Mouse (Mus musculus) kidney, postnatal 36 days (tissue): ENCODE measurements around the gene Oosp2.

Experiments used
- DNase-seq, 2 experiments: peaks; one replicate each; pipeline ENCODE4 v3.0.0; 2021 to 2022; ENCODE audit warnings: mixed read lengths in 2 of 2

Gene Oosp2

GRCm38 (mm10) chr19:11660459-11660858 is at the start of gene Oosp2:
TSS of gene Oosp2 (minus strand) at chr19:11660559.
- DNase-seq, result no peak

GRCm38 (mm10) chr19:11698342-11698741 is 38.0 kb upstream of the Oosp2 start:
- no peak for DNase-seq

- DNase-seq, result no peak
These were observed 36.4 kb upstream of the Oosp2 start, which contains the start of gene Oosp3 for GRCm38 (mm10) chr19:11696755-11697154. TSS of gene Oosp3 (plus strand) at chr19:11697055.

- no peak for DNase-seq
These were observed 31.1 kb upstream of the Oosp2 start for GRCm38 (mm10) chr19:11691454-11691853.

- no peak for DNase-seq
These were observed 30.5 kb upstream of the Oosp2 start, which contains the start of gene Oosp1 for GRCm38 (mm10) chr19:11690839-11691238. TSS of gene Oosp1 (minus strand) at chr19:11691150.

- no peak for DNase-seq
These were observed 1.2 kb upstream of the Oosp2 start for GRCm38 (mm10) chr19:11661562-11661961.

GRCm38 (mm10) chr19:11659142-11659541 is 1.2 kb downstream of the Oosp2 start:
- no peak for DNase-seq

GRCm38 (mm10) chr19:11649564-11649963 is 10.8 kb downstream of the Oosp2 start:
- no peak for DNase-seq

GRCm38 (mm10) chr19:11646166-11646565 is 14.2 kb downstream of the Oosp2 start:
- no peak for DNase-seq

GRCm38 (mm10) chr19:11640732-11641131 is 19.6 kb downstream of the Oosp2 start, which contains the start of gene Ms4a3:
TSS of gene Ms4a3 (minus strand) at chr19:11640851.
- no peak for DNase-seq

- DNase-seq, result no peak
These were observed 21.3 kb downstream of the Oosp2 start for GRCm38 (mm10) chr19:11639038-11639437.

GRCm38 (mm10) chr19:11635572-11635971 is 24.8 kb downstream of the Oosp2 start:
- no peak for DNase-seq

- no peak for DNase-seq
These were observed 26.0 kb downstream of the Oosp2 start for GRCm38 (mm10) chr19:11634330-11634729.

GRCm38 (mm10) chr19:11633732-11634131 is 26.6 kb downstream of the Oosp2 start:
- no peak for DNase-seq

GRCm38 (mm10) chr19:11625231-11625630 is 35.1 kb downstream of the Oosp2 start:
- no peak for DNase-seq

- DNase-seq, result no peak
These were observed 35.6 kb downstream of the Oosp2 start for GRCm38 (mm10) chr19:11624800-11625199.

GRCm38 (mm10) chr19:11623551-11623950 is 36.8 kb downstream of the Oosp2 start, which contains the start of gene Ms4a2:
TSS of gene Ms4a2 (minus strand) at chr19:11623719.
- DNase-seq, result no peak

- DNase-seq, result no peak
These were observed 42.4 kb downstream of the Oosp2 start for GRCm38 (mm10) chr19:11617983-11618382.

- DNase-seq, result no peak
These were observed 45.6 kb downstream of the Oosp2 start for GRCm38 (mm10) chr19:11614805-11615204.

GRCm38 (mm10) chr19:11613776-11614443 is 46.4 kb downstream of the Oosp2 start:
- no peak for DNase-seq

GRCm38 (mm10) chr19:11613084-11613483 is 47.3 kb downstream of the Oosp2 start:
- DNase-seq, result no peak

GRCm38 (mm10) chr19:11612293-11612692 is 48.1 kb downstream of the Oosp2 start:
- no peak for DNase-seq

GRCm38 (mm10) chr19:11611541-11611945 is 48.8 kb downstream of the Oosp2 start:
- peak; percentile 21 to 28 for DNase-seq

GRCm38 (mm10) chr19:11608172-11608571 is 52.2 kb downstream of the Oosp2 start:
- peak; percentile 6 to 70 for DNase-seq

GRCm38 (mm10) chr19:11604603-11605002 is 55.8 kb downstream of the Oosp2 start, which contains the start of gene Ms4a6d:
TSS of gene Ms4a6d (minus strand) at chr19:11604849.
- DNase-seq, result no peak
